Mouse (Mus musculus) spleen, postnatal 14 days (tissue): ENCODE data around the gene Ccdc63.

Experiments used
- DNase-seq, 2 experiments: peaks; one replicate each; pipeline ENCODE4 v3.0.0; 2021 to 2022; ENCODE audit warnings: low spot score in 2 of 2

The Ccdc63 gene

GRCm38 (mm10) chr5:122129068-122129655, 11.5 kb downstream of the Ccdc63 start:
- DNase-seq: peak in 1 of 2 experiments; percentile 62

GRCm38 (mm10) chr5:122125211-122125760, 15.3 kb downstream of the Ccdc63 start:
- no peak for DNase-seq

- DNase-seq: no peak
These were observed 24.4 kb downstream of the Ccdc63 start for GRCm38 (mm10) chr5:122116243-122116642.

GRCm38 (mm10) chr5:122115266-122115763, 25.3 kb downstream of the Ccdc63 start:
- no peak for DNase-seq

- peak in 1 of 2 experiments; percentile 61 for DNase-seq
These were observed 26.4 kb downstream of the Ccdc63 start for GRCm38 (mm10) chr5:122114176-122114575.

- DNase-seq: no peak
These were observed 27.2 kb downstream of the Ccdc63 start for GRCm38 (mm10) chr5:122113450-122113849.

- DNase-seq: no peak
These were observed 28.7 kb downstream of the Ccdc63 start for GRCm38 (mm10) chr5:122111933-122112248.

GRCm38 (mm10) chr5:122111091-122111932, 29.3 kb downstream of the Ccdc63 start:
- no peak for DNase-seq

- DNase-seq: no peak
These were observed 30.0 kb downstream of the Ccdc63 start for GRCm38 (mm10) chr5:122110625-122111024.

GRCm38 (mm10) chr5:122109325-122110060, 31.1 kb downstream of the Ccdc63 start:
- no peak for DNase-seq

GRCm38 (mm10) chr5:122108104-122108503, 32.5 kb downstream of the Ccdc63 start:
- no peak for DNase-seq

GRCm38 (mm10) chr5:122106212-122106611, 34.4 kb downstream of the Ccdc63 start:
- no peak for DNase-seq

- no peak for DNase-seq
These were observed 35.6 kb downstream of the Ccdc63 start for GRCm38 (mm10) chr5:122104981-122105380.

- DNase-seq: peak; percentile 30 to 44
These were observed 36.4 kb downstream of the Ccdc63 start for GRCm38 (mm10) chr5:122104201-122104600.

- DNase-seq: no peak
These were observed 37.5 kb downstream of the Ccdc63 start for GRCm38 (mm10) chr5:122103075-122103474.

- DNase-seq: no peak
These were observed 38.1 kb downstream of the Ccdc63 start for GRCm38 (mm10) chr5:122102476-122103050.

GRCm38 (mm10) chr5:122094439-122094838, 46.2 kb downstream of the Ccdc63 start:
- DNase-seq: no peak

GRCm38 (mm10) chr5:122093734-122094133, 46.9 kb downstream of the Ccdc63 start:
- no peak for DNase-seq

GRCm38 (mm10) chr5:122092794-122093193, 47.8 kb downstream of the Ccdc63 start:
- no peak for DNase-seq

GRCm38 (mm10) chr5:122091070-122091469, 49.6 kb downstream of the Ccdc63 start:
- DNase-seq: peak in 1 of 2 experiments; percentile 47

GRCm38 (mm10) chr5:122089664-122090063, 51.0 kb downstream of the Ccdc63 start:
- no peak for DNase-seq

GRCm38 (mm10) chr5:122088917-122089316, 51.7 kb downstream of the Ccdc63 start:
- DNase-seq: peak; percentile 48 to 77
